Mouse (Mus musculus): ENCODE measurements at regions not wholly inside any gene's neighbourhood (a gene's known extent, or its start where the extent isn't known, plus 50 kb on each side); places are given as distances from the start of the nearest gene placed in this dataset.
"Not testable (repeated sequence)": the region's sequence is repeated elsewhere in the genome, so short reads cannot be mapped to it uniquely, and the experiment has no call there.

DNA sequence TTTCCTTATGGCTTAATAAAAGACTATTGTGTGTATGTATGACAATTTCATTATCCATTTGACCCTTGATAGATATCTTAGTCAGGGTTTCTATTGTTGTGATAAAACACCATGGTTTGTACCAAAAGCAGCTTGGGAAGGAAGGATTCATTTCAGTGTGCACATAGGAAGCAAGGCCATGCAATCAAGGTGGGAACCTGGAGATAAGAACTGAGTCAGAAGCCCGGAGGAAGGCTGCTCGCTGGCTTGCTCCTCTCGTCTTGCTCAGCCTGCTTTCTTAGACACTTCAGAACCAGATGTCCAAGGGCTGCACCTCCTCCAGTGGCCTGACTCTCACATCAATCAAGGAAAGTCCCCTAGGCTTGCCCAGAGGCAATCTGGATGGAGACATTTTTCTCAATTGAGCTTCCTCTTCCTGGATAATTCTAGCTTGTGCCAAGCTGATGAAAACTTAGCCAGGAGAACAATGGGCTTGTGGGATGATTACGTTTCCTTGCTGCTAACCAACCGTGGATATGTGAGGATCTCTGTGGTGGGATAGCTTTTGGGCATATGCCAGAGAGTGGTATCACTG, 117.6 kb upstream of the Slc38a2 start:
- WGBS: 64% methylated on average over 5 of the region's 5 CpGs
- no peak overlapping the region for H3K9ac ChIP-seq
- ATAC-seq (replicated peaks; ENCODE audit: low FRiP score): no peak

DNA sequence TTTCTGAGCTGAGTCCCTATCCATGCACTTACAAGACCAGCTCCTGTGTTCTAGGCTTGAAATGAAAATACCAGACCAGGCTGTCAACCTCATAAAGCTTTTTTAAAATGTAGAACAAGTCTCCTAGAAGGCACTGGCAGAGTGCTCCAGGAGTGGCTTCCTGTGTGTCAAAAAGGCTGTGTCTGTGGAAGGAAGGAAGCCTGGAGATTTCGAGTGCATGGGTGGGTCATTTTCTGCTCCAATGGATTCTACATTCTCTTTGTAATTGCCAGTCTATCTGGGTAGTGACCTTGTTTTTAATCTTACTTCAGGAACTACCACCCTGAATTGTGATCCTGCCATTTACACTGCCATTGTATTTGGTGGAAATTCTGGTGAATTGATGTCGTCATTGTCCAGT, 113.9 kb upstream of the Slc38a2 start:
- ATAC-seq (replicated peaks; ENCODE audit: low FRiP score): no peak

More for the DNA sequence above, 117.6 kb upstream of the Slc38a2 start:
- peaks cover 5% of the 10 kb centered on the region for H3K9me3 ChIP-seq (replicated peaks)
- no peak overlapping the region for H3K27ac ChIP-seq
- H3K4me1 ChIP-seq: no peaks in the 10 kb centered on the region
- no peaks in the 10 kb centered on the region for H3K27me3 ChIP-seq
- no peak overlapping the region for H3K4me2 ChIP-seq
- no peak overlapping the region for H3K4me3 ChIP-seq (replicated peaks)
- no peaks in the 10 kb centered on the region for H3K36me3 ChIP-seq

DNA sequence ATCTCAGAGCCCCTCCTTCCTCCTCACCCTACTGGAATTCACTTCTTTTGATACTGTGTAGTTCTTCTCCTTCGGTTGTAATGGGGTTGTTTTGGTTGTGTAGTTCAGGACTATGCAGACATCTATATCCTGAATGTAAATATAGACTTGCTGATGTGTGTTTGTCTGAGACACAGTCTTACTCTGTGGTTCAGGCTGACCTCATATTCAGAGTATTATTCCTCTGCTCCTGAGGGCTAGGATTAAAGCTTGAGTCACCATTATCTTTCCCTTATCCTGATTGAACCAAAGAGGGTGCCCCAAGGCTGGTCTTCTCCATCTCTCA, 103.2 kb upstream of the Slc38a2 start:
- 57% methylated on average over 1 of the region's 1 CpGs for WGBS
- no peak overlapping the region for H3K27ac ChIP-seq
- H3K27me3 ChIP-seq: no peaks in the 10 kb centered on the region
- H3K4me2 ChIP-seq: no peak overlapping the region
- no peak for ATAC-seq (replicated peaks; ENCODE audit: low FRiP score)
- no peaks in the 10 kb centered on the region for H3K36me3 ChIP-seq
- peaks cover 3% of the 10 kb centered on the region; the same call in 1 of the 2 replicates for H3K4me1 ChIP-seq
- no peak overlapping the region for H3K4me3 ChIP-seq (replicated peaks)
- no peaks in the 10 kb centered on the region for H3K9me3 ChIP-seq (replicated peaks)
- H3K9ac ChIP-seq: no peak overlapping the region

More for the DNA sequence above, 113.9 kb upstream of the Slc38a2 start:
- H3K4me3 ChIP-seq (replicated peaks): no peak overlapping the region
- H3K36me3 ChIP-seq: 0 out of 2 replicates have a peak, but pooled peaks cover 3% of the 10 kb centered on the region
- H3K27ac ChIP-seq: no peak overlapping the region
- no peak overlapping the region for H3K4me2 ChIP-seq
- no peak overlapping the region for H3K9ac ChIP-seq
- 60% methylated on average over 2 of the region's 2 CpGs for WGBS
- H3K9me3 ChIP-seq (replicated peaks): peaks cover 10% of the 10 kb centered on the region
- H3K4me1 ChIP-seq: no peaks in the 10 kb centered on the region
- H3K27me3 ChIP-seq: no peaks in the 10 kb centered on the region

DNA sequence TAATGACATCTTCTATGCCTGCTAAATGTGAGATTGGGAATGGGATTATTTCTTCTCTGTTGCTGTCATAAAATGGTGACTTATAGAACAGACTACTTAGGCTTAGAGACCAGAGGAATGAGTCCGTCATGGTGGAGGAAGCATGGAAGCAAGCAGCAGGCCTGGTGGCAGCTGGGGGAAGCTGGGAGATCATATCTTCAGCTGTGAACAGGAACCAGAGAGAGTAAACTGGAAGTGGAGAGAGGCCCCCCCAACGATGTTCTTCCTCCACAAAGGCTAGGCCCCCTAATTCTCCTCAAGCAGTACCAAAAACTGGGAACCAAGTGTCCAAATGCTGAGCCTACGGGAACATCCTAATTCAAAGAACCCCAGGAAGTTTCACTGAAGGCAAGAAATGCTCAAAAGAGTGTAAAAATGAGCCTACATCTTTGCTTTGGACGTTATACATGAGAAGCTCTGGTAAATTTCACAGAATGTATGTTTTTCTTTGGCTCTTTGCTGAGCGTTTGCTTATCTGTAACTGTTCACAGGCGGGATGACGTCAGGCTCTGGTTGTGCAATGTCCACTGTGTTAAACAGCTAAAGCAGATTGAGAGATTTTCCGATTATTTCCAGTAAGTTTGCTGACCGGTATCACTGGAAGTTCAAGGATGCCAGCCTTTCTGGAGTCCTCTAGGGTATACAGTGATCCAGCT, 102.7 kb upstream of the Slc38a2 start:
- Histone ChIP-seq H3K9me3 (replicated peaks) (no peaks in the 10 kb centered on the region), H3K36me3 (no peaks in the 10 kb centered on the region), H3K27me3 (no peaks in the 10 kb centered on the region), H3K4me3 (replicated peaks) (no peak overlapping the region), H3K9ac (no peak overlapping the region), H3K4me2 (no peak overlapping the region), H3K4me1 (peaks cover 3% of the 10 kb centered on the region; the same call in 1 of the 2 replicates), H3K27ac (no peak overlapping the region)
- no peak for ATAC-seq (replicated peaks; ENCODE audit: low FRiP score)
- WGBS: 71% methylated on average over 9 of the region's 9 CpGs

DNA sequence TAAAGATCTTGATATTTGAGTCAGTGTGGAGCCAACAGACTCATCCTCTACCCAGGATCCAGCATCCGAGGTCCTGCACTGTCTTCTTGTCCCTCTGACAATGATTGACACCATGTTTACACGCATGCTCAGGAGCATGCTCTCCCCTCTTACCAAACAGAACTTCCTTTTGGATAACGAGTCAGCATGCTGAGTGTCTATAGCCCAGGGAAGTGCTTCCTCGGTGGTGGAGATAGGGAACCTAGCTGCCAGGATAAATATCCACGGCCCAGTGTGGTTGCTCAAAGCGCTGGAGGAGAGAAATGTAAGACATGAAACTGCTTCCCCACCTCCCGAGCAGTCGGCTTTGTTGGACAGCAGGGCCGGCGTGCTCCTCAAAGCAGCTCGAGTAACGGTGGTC, 99.7 kb upstream of the Slc38a2 start:
- Histone ChIP-seq H3K9ac (no peak overlapping the region), H3K4me2 (no peak overlapping the region), H3K27ac (no peak overlapping the region), H3K4me3 (replicated peaks) (no peak overlapping the region), H3K9me3 (replicated peaks) (no peaks in the 10 kb centered on the region), H3K36me3 (no peaks in the 10 kb centered on the region), H3K4me1 (peaks cover 10% of the 10 kb centered on the region; the same call in 1 of the 2 replicates), H3K27me3 (no peaks in the 10 kb centered on the region)
- WGBS: 72% methylated on average over 12 of the region's 12 CpGs
- ATAC-seq (replicated peaks; ENCODE audit: low FRiP score): no peak

DNA sequence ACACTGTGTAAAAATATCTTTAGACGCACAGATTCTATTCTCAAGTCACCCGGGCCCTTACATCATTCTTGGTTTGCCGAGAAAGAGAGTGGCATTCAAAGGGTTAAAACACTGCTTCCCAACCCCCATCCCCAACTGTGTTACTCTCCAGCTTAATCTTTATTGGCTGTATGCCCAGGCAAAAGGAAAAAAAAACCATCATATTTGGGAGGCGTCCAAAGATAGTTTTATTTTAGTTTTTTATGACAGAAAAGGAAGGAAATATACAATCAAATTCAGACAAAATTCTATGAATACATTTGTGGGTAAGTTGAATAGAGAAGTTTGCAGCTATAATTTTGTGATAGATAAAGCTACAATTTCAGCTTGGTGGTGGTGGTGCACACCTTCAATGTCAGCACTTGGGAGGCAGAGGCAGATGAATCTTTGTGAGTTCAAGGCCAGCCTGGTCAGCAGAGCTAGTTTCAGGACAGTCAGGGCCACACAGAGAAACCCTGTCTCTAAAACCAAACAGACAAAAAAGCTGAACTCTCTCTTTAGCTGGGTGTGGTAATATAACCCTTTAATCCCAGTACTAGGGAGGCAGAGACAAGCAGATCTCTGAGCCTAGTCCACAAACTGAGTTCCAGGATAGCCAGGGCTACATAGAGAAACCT, 98.2 kb upstream of the Slc38a2 start:
- Histone ChIP-seq H3K36me3 (no peaks in the 10 kb centered on the region), H3K4me3 (replicated peaks) (no peak overlapping the region), H3K27me3 (no peaks in the 10 kb centered on the region), H3K4me2 (no peak overlapping the region), H3K9ac (no peak overlapping the region), H3K9me3 (replicated peaks) (no peaks in the 10 kb centered on the region), H3K27ac (peak overlapping the region; percentile 78), H3K4me1 (peaks cover 15% of the 10 kb centered on the region; the same call in 1 of the 2 replicates)
- no peak for ATAC-seq (replicated peaks; ENCODE audit: low FRiP score)
- WGBS: 60% methylated on average over 4 of the region's 4 CpGs

DNA sequence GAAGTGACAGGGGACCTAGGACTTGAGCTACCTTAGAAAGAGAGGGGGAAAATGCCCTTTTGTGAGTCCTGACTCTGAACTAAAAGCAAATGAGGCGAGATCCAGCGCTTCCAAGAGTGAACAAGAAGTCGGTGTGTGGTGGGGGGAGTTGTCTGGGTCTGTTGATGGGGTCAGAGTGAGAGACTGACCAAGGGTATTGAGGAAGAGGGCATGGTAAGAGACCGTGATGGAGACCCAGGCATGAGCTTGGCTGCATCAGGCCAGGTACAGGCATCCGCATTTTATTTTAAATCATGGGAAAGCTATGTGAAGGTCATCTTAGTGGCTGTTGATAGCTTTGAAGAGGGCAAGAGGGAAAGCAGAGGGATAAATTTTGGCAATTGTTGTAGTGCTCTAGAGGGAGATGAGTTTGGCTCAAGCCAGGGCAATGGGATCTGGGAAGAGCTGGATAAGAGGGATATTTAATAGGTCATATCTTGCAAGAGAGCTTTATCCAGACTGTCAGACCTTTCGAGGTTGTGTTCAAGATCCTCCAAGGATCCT, 94.7 kb upstream of the Slc38a2 start:
- H3K9me3 ChIP-seq (replicated peaks): no peaks in the 10 kb centered on the region
- H3K4me3 ChIP-seq (replicated peaks): no peak overlapping the region
- H3K9ac ChIP-seq: no peak overlapping the region
- H3K36me3 ChIP-seq: no peaks in the 10 kb centered on the region
- no peak overlapping the region for H3K27ac ChIP-seq
- H3K27me3 ChIP-seq: no peaks in the 10 kb centered on the region
- no peak for ATAC-seq (replicated peaks; ENCODE audit: low FRiP score)
- peaks cover 15% of the 10 kb centered on the region; the same call in 1 of the 2 replicates for H3K4me1 ChIP-seq
- no peak overlapping the region for H3K4me2 ChIP-seq
- 87% methylated on average over 6 of the region's 6 CpGs for whole genome bisulfite sequencing

DNA sequence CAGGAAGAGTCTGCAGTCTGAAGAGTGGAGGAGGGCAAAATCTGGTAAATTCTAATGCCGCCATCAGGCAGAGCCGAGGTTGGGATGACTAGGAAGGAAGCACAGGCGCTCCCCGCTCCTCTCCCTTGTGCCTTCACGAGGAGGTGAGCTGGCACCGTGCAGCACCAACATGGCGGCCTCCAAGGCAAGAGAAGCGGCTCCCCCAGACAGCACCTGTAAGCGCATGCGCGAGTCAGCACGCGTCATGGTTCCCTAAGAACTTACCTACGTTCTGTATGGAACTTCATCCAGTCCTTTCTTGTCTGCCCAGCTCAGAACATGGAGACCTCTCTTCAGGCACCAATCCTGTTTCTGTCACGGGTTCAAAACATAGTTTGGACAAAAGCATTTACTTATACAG, 93.7 kb upstream of the Slc38a2 start:
- Histone ChIP-seq H3K4me3 (replicated peaks) (no peak overlapping the region), H3K27me3 (no peaks in the 10 kb centered on the region), H3K4me2 (no peak overlapping the region), H3K9ac (no peak overlapping the region), H3K27ac (no peak overlapping the region), H3K36me3 (no peaks in the 10 kb centered on the region), H3K9me3 (replicated peaks) (no peaks in the 10 kb centered on the region), H3K4me1 (peaks cover 15% of the 10 kb centered on the region; the same call in 1 of the 2 replicates)
- 96% methylated on average over 15 of the region's 15 CpGs for WGBS
- no peak for ATAC-seq (replicated peaks; ENCODE audit: low FRiP score)

DNA sequence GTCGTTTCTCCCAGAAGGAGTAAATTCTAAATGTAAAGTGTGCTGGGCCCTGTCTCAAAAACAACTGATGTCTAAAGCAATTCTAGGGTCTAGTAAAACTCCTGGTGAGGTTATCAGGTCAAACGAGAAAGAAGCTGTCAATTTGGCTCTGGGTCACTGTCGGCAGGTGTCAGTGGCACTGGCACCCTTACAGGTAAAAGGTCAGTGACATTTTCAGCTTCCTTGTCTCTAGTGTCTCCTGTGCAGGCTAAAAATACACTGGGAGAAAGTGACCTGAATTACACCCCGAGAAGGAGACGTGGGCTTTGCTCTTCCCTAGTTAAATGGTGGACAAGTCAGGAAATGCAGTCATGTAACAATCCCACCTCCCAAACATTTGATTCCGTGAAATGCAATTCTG, 91.8 kb upstream of the Slc38a2 start:
- 72% methylated on average over 6 of the region's 6 CpGs for WGBS
- ATAC-seq (replicated peaks; ENCODE audit: low FRiP score): no peak
- no peak overlapping the region for H3K9ac ChIP-seq
- no peaks in the 10 kb centered on the region for H3K27me3 ChIP-seq
- no peak overlapping the region for H3K27ac ChIP-seq
- no peaks in the 10 kb centered on the region for H3K9me3 ChIP-seq (replicated peaks)
- no peak overlapping the region for H3K4me3 ChIP-seq (replicated peaks)
- H3K4me1 ChIP-seq: 0 out of 2 replicates have a peak, but pooled peaks cover 8% of the 10 kb centered on the region
- H3K36me3 ChIP-seq: no peaks in the 10 kb centered on the region
- H3K4me2 ChIP-seq: no peak overlapping the region

DNA sequence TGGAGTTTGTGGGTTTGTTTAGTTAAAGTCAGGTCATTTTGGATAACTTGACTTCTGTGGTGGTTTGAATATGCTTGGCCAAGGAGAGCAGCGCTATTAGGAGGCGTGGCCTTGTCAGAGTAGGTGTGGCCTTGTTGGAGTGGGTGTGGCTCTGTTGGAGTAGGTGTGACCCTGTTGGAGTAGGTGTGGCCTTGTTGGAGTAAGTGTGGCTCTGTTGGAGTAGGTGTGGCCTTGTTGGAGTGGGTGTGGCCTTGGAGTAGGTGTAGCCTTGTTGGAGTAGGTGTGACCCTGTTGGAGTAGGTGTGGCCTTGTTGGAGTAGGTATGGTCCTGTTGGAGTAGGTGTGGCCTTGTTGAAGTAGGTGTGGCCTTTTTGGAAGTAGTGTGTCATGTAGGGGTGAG, 88.4 kb upstream of the Slc38a2 start:
- H3K4me3 ChIP-seq (replicated peaks); H3K27me3 ChIP-seq; H3K36me3 ChIP-seq; ATAC-seq (replicated peaks; ENCODE audit: low FRiP score); H3K9me3 ChIP-seq (replicated peaks); H3K9ac ChIP-seq; H3K27ac ChIP-seq; H3K4me2 ChIP-seq; H3K4me1 ChIP-seq: not testable (repeated sequence)
- WGBS: 96% methylated on average over 2 of the region's 2 CpGs

DNA sequence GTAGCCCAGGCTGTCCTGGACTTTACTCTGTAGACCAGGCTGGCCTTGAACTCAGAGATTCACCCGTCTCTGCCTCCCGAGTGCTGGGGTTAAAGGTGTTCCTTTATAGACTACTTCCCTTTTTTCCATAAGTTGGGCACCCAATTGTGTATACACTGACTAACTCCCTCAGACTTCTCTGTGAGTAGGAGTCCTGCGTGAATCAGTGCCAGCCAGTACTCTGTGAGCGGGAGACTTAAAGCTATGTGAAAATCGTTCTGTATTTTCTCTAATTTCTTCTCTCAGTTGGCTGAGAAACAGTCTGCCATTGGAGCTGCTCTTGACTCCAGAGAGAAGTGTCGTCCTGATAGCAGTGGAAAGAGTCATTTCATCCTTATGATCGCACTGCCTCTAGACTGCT, 85.0 kb upstream of the Slc38a2 start:
- Histone ChIP-seq H3K4me3 (replicated peaks) (no peak overlapping the region), H3K9ac (no peak overlapping the region), H3K27ac (no peak overlapping the region), H3K4me2 (no peak overlapping the region), H3K4me1 (no peaks in the 10 kb centered on the region), H3K9me3 (replicated peaks) (no peaks in the 10 kb centered on the region), H3K36me3 (no peaks in the 10 kb centered on the region), H3K27me3 (no peaks in the 10 kb centered on the region)
- 87% methylated on average over 7 of the region's 7 CpGs for WGBS
- ATAC-seq (replicated peaks; ENCODE audit: low FRiP score): no peak

DNA sequence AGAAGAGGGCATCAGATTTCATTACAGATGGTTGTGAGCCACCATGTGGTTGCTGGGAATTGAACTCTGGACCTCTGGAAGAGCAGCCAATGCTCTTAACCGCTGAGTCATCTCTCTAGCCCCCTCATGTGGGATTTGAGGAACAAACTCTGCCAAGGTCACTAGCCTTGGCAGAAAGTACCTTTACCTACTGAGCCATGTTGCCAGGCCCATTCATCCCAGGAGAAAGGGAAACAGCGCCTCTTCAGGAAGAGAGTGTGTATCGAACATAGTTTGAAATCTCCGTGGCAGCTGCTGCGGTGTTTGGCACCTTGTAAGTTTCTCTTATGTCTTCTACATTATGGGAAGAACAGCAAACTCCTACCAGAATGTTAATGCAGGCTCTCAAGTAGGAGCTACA, 82.0 kb upstream of the Slc38a2 start:
- Histone ChIP-seq H3K9ac (no peak overlapping the region), H3K36me3 (no peaks in the 10 kb centered on the region), H3K4me2 (no peak overlapping the region), H3K4me1 (no peaks in the 10 kb centered on the region), H3K27ac (no peak overlapping the region), H3K27me3 (no peaks in the 10 kb centered on the region), H3K4me3 (replicated peaks) (no peak overlapping the region), H3K9me3 (replicated peaks) (no peaks in the 10 kb centered on the region)
- WGBS: 74% methylated on average over 5 of the region's 5 CpGs
- no peak for ATAC-seq (replicated peaks; ENCODE audit: low FRiP score)
